Mouse (Mus musculus) urinary bladder, postnatal 14 days (tissue): ENCODE data around the gene Ccdc185.

Experiments used
- DNase-seq: peaks from one replicate; pipeline ENCODE4 v3.0.0; 2021; ENCODE audit warnings: low spot score

Ccdc185 gene

GRCm38 (mm10) chr1:182747081-182747480 lies 1.9 kb downstream of the Ccdc185 start:
- no peak for DNase-seq

DNA sequence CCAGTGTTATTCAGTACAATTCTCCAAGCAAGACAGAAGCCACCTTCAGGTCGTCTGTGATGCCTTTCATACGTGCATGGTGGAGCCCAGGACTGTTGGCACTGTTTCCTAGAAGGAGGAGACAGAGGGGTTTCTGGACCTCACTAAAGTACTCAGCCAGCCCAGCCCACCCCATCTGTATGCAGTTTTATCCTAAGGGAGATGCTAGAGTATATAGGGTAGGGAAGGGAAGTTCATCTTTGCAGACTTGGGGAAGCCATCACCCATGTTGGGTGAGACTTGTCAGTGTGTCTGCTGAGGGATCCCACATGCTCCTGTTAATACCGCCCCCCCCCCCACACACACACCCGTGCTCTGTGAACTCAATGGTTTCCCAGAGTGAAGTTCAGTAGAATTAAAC lies 13.1 kb downstream of the Ccdc185 start:
- no peak for DNase-seq

GRCm38 (mm10) chr1:182732695-182733094 lies 16.3 kb downstream of the Ccdc185 start:
- no peak for DNase-seq

- DNase-seq, result no peak
Observed at GRCm38 (mm10) chr1:182729002-182729401, 20.0 kb downstream of the Ccdc185 start.

GRCm38 (mm10) chr1:182727541-182727940 lies 21.4 kb downstream of the Ccdc185 start:
- no peak for DNase-seq

GRCm38 (mm10) chr1:182714236-182714935 lies 34.6 kb downstream of the Ccdc185 start:
- DNase-seq, result no peak

- no peak for DNase-seq
Observed at GRCm38 (mm10) chr1:182711360-182711933, 37.5 kb downstream of the Ccdc185 start.

DNA sequence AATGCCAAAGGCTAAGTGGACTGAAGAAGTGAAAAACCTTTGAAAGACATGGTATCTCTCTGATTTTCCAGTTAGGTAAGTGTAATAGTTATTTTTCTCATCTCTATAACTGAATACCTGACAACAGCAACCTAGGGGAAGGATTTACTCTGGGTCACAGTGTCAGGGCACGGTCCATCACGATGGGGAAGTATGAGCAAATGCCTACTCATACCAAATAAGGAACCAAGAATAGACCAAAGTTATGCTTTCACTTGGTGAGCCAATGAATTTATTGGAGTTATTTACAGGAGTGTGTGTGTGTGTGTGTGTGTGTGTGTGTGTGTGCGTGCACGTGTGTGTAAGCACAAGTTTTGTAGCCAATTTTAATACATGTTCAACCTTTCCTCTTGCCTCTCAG lies 41.5 kb downstream of the Ccdc185 start:
- no peak for DNase-seq

GRCm38 (mm10) chr1:182704882-182705281 lies 44.1 kb downstream of the Ccdc185 start:
- DNase-seq, result no peak

DNA sequence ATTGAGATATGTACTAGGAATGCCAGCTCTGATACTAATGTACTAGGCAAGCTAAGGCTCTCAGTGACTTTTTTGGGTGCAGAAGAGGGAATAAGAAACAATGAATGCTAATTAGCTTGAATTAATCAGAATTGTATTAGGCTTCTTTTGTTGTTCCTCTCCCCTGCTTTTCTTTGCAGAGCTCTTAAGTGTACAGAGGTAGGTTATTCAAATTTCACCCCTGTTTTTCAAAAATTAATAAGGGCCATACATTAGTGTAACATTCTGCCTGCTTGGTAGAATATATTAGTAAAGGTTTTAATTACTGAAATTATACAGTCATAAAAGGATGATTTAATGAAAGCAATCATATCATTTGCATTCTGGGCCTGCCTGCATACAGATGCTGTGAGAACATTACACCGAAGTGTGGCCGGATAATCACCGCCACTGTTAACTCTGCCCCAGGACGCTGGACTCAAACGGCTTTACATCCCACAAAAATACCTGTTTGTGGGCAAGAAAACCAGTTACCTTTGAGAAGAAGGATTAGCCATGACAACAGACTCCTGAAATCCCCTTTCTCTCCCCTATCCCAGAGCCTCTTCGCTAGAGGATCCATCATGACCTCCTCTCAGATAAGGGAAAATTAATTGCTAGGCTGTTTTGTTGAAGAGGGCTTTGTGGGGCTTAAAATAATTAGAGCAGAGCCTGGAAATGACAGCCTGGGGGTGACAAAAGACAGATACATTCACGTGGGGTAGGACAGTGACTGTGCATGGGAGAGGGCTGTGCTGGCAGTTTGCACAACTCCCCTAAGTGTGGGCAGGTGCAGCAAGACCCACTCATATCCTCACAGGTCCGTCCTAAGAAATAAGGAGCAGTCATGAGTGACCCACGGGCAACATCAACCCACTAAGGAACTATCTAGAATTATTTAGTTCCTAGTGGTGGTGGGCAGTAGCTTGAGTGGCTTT lies 49.3 kb downstream of the Ccdc185 start:
- no peak for DNase-seq
